Mouse (Mus musculus): ENCODE results near the gene BC030499. TPM values are rescaled to one million over a fixed set of nuclear protein-coding genes. Genes with fewer than 3 reads are reported as not detected.
A peak's percentile ranks its signal among the peaks of the same experiment; 100 is the strongest.

Gene BC030499
- polyA plus RNA-seq, 2 experiments: 0.25 TPM; not detected in 1

- peak overlapping the region; percentile 86 for H3K4me2 ChIP-seq (ENCODE audit: low read depth)
- ATAC-seq (ENCODE audit: insufficient read depth): no peak
- no peak overlapping the region for H3K27ac ChIP-seq
Observed at GRCm38 (mm10) chr11:78247727-78248140, 42.9 kb upstream of the BC030499 start.

GRCm38 (mm10) chr11:78256618-78257017, 34.0 kb upstream of the BC030499 start:
- ATAC-seq (ENCODE audit: insufficient read depth): no peak
- Histone ChIP-seq H3K27me3 (ENCODE audit: control insufficient read depth, insufficient read depth, low read length) (no peaks in the 10 kb centered on the region), H3K9me3 (ENCODE audit: control insufficient read depth, low read length) (no peaks in the 10 kb centered on the region), H3K4me3 (ENCODE audit: insufficient read depth in 1 of 2, low read depth in 2 of 2, low read length in 2 of 2) (no peak overlapping the region), H3K4me1 (replicated peaks; ENCODE audit: control insufficient read depth in 2 of 2, insufficient read depth in 2 of 2, low read length in 1 of 2) (no peaks in the 10 kb centered on the region), H3K27ac (no peak overlapping the region), H3K36me3 (replicated peaks; ENCODE audit: control insufficient read depth, insufficient read depth, low read depth) (peaks cover 10% of the 10 kb centered on the region), H3K4me2 (ENCODE audit: low read depth) (no peak overlapping the region), H3K9ac (replicated peaks) (no peak overlapping the region)
- peak; percentile 24; the same call in 1 of the 2 replicates for TF ChIP-seq CTCF (IDR thresholded peaks at IDR 0.05; ENCODE audit: low read depth)
- no peak for TF ChIP-seq EP300 (IDR thresholded peaks at IDR 0.05; ENCODE audit: low read depth)
- no peak for DNase-seq (ENCODE audit: low read depth in 3 of 3, low spot score in 3 of 3)
- 86% methylated on average over 1 of the region's 1 CpGs for WGBS (ENCODE audit: insufficient replicate concordance)

More at GRCm38 (mm10) chr11:78247727-78248140, 42.9 kb upstream of the BC030499 start:
- peaks cover 15 to 17% of the 10 kb centered on the region in 2 experiments for H3K4me1 ChIP-seq (replicated peaks; ENCODE audit: control insufficient read depth in 2 of 2, insufficient read depth in 2 of 2, low read length in 1 of 2)
- peak in 2 of 3 experiments; percentile 39 to 48 for DNase-seq (ENCODE audit: low read depth in 3 of 3, low spot score in 3 of 3)
- TF ChIP-seq CTCF (IDR thresholded peaks at IDR 0.05; ENCODE audit: low read depth): no peak
- TF ChIP-seq EP300 (IDR thresholded peaks at IDR 0.05; ENCODE audit: low read depth): no peak
- 50% methylated on average over 4 of the region's 4 CpGs for WGBS (ENCODE audit: insufficient replicate concordance)
- H3K9ac ChIP-seq (replicated peaks): peak overlapping the region; percentile 18; the same call in 1 of the 2 replicates
- peak overlapping the region; percentile 27 to 37 for H3K4me3 ChIP-seq (ENCODE audit: insufficient read depth in 1 of 2, low read depth in 2 of 2, low read length in 2 of 2)
- H3K27me3 ChIP-seq (ENCODE audit: control insufficient read depth, insufficient read depth, low read length): no peaks in the 10 kb centered on the region
- H3K9me3 ChIP-seq (ENCODE audit: control insufficient read depth, low read length): no peaks in the 10 kb centered on the region
- H3K36me3 ChIP-seq (replicated peaks; ENCODE audit: control insufficient read depth, insufficient read depth, low read depth): no peaks in the 10 kb centered on the region; the same call in none of the 2 replicates

GRCm38 (mm10) chr11:78260489-78261258, 30.0 kb upstream of the BC030499 start:
- H3K36me3 ChIP-seq (replicated peaks; ENCODE audit: control insufficient read depth, insufficient read depth, low read depth): peaks cover 18% of the 10 kb centered on the region
- 84% methylated on average over 2 of the region's 2 CpGs for WGBS (ENCODE audit: insufficient replicate concordance)
- H3K4me3 ChIP-seq (ENCODE audit: insufficient read depth in 1 of 2, low read depth in 2 of 2, low read length in 2 of 2): peak overlapping the region in 1 of 2 experiments; percentile 74; a peak in 2 of 4 replicates
- TF ChIP-seq CTCF (IDR thresholded peaks at IDR 0.05; ENCODE audit: low read depth) (no peak), EP300 (IDR thresholded peaks at IDR 0.05; ENCODE audit: low read depth) (no peak)
- ATAC-seq (ENCODE audit: insufficient read depth) (no peak), DNase-seq (ENCODE audit: low read depth in 3 of 3, low spot score in 3 of 3) (no peak)
- no peaks in the 10 kb centered on the region for H3K27me3 ChIP-seq (ENCODE audit: control insufficient read depth, insufficient read depth, low read length)
- H3K27ac ChIP-seq: no peak overlapping the region
- H3K4me1 ChIP-seq (replicated peaks; ENCODE audit: control insufficient read depth in 2 of 2, insufficient read depth in 2 of 2, low read length in 1 of 2): peaks cover 0 to 4% of the 10 kb centered on the region in 2 experiments; a peak in 1 of 4 replicates
- H3K4me2 ChIP-seq (ENCODE audit: low read depth): peak overlapping the region; percentile 87
- H3K9me3 ChIP-seq (ENCODE audit: control insufficient read depth, low read length): no peaks in the 10 kb centered on the region
- H3K9ac ChIP-seq (replicated peaks): peak overlapping the region; percentile 28

- Histone ChIP-seq H3K9me3 (ENCODE audit: control insufficient read depth, low read length) (no peaks in the 10 kb centered on the region), H3K4me2 (ENCODE audit: low read depth) (peak within 1 kb of the TSS; percentile 87), H3K9ac (replicated peaks) (peak within 1 kb of the TSS; percentile 71), H3K36me3 (replicated peaks; ENCODE audit: control insufficient read depth, insufficient read depth, low read depth) (peaks cover 26% of the 10 kb centered on the region), H3K4me3 (ENCODE audit: insufficient read depth in 1 of 2, low read depth in 2 of 2, low read length in 2 of 2) (peak within 1 kb of the TSS; percentile 68 to 74), H3K27ac (peak within 1 kb of the TSS; percentile 55), H3K27me3 (ENCODE audit: control insufficient read depth, insufficient read depth, low read length) (no peaks in the 10 kb centered on the region), H3K4me1 (replicated peaks; ENCODE audit: control insufficient read depth in 2 of 2, insufficient read depth in 2 of 2, low read length in 1 of 2) (peaks cover 0 to 4% of the 10 kb centered on the region in 2 experiments; a peak in 1 of 4 replicates)
- peak; percentile 85 to 89 (median 88) for DNase-seq (ENCODE audit: low read depth in 3 of 3, low spot score in 3 of 3)
- under 1% methylated on average over 100 of the region's 115 CpGs for WGBS (ENCODE audit: insufficient replicate concordance)
- TF ChIP-seq CTCF (IDR thresholded peaks at IDR 0.05; ENCODE audit: low read depth) (no peak; the same call in 1 of the 2 replicates), EP300 (IDR thresholded peaks at IDR 0.05; ENCODE audit: low read depth) (no peak)
- peak; percentile 95 for ATAC-seq (ENCODE audit: insufficient read depth)
Observed at GRCm38 (mm10) chr11:78261380-78262352, 29.0 kb upstream of the BC030499 start, which contains the start of gene 2610507B11Rik. Gene 2610507B11Rik, plus strand, starts transcription at chr11:78261752.
